Mouse (Mus musculus) heart, postnatal 0 days (tissue): ENCODE data around the gene Rpp25l.

Experiments
- CTCF ChIP-seq: IDR thresholded peaks from 2 replicates; pipeline ENCODE4 v1.5.1; 2016; ENCODE audit warnings: antibody characterized with exemption, control low read depth, low read depth
- EP300 ChIP-seq: IDR thresholded peaks from 2 replicates; pipeline ENCODE4 v1.6.1; 2016; ENCODE audit warnings: antibody characterized with exemption, low read depth

DNA sequence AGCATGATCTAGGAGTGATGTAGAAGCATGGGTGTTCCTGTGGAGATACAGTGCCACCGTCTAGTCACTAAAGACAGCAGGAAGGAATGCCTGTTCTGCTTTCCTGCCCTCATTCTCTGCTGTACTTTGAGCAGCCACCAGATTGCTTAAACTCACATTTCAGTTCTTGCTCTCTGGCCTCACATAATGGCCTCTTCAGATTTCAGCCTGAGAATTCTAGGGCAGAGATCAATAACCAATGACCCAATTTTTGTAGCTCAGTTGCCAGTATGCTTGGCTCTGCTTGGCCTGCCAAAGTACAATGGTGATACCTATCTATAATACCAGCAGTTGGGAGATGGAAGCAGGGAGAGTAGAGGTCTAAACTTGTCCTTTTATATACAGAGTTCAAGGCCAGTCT lies 31.7 kb upstream of the Rpp25l start:
- TF ChIP-seq CTCF (no peak), EP300 (no peak)
